ENCODE assay signal across 16 mouse cellular contexts in genomic region chr11:65667348-65667969, GRCm38 (mm10).
DNase-seq lines count a peak whose midpoint lies in the region; ATAC-seq and TF ChIP-seq lines count a peak whose summit lies in the region.
"Had no signal": no experiment of that assay in that cellular context is flagged by ENCODE, and none has a peak within 500 bp of the region (broad histone marks: within the 10 kb centered on the region; RNA-seq: fewer than 3 reads in every experiment).

No protein-coding gene starts in this region.

- ATAC-seq in liver, embryonic 11.5 days (replicated peaks; ENCODE audit: low FRiP score) = no peak
- no peak for ATAC-seq in liver, embryonic 12.5 days
- peak; percentile 46; the same call in 1 of the 2 replicates for ATAC-seq in heart, embryonic 13.5 days (ENCODE audit: extremely low read depth, insufficient number of reproducible peaks, low FRiP score, low TSS enrichment)
- ATAC-seq in stomach, postnatal 0 days (ENCODE audit: low FRiP score, low TSS enrichment) = no peak

- no peak overlapping the region for H3K27ac ChIP-seq in liver, embryonic 11.5 days (ENCODE audit: low read depth, low read length)
- no peak overlapping the region for H3K27ac ChIP-seq in liver, embryonic 12.5 days
- H3K27ac ChIP-seq in heart, embryonic 13.5 days (replicated peaks) = peak overlapping the region; percentile 90
- H3K27ac ChIP-seq in stomach, postnatal 0 days (replicated peaks) = no peak overlapping the region
- H3K27ac ChIP-seq: forebrain, embryonic 12.5 days; midbrain, embryonic 12.5 days had no signal

- no peak for TF ChIP-seq CTCF in stomach, postnatal 0 days (IDR thresholded peaks at IDR 0.05; ENCODE audit: low read depth)

- WGBS in liver, embryonic 11.5 days = 75% methylated on average over 6 of the region's 6 CpGs
- 62% methylated on average over 6 of the region's 6 CpGs for WGBS in liver, embryonic 12.5 days (ENCODE audit: insufficient replicate concordance)
- 22% methylated on average over 6 of the region's 6 CpGs for WGBS in heart, embryonic 13.5 days
- 36% methylated on average over 6 of the region's 6 CpGs for WGBS in stomach, postnatal 0 days

- no peaks in the 10 kb centered on the region for H3K4me1 ChIP-seq in liver, embryonic 11.5 days (replicated peaks; ENCODE audit: control insufficient read depth, insufficient read depth, low read length)
- no peaks in the 10 kb centered on the region for H3K4me1 ChIP-seq in liver, embryonic 12.5 days
- peaks cover 64% of the 10 kb centered on the region for H3K4me1 ChIP-seq in heart, embryonic 13.5 days
- no peaks in the 10 kb centered on the region for H3K4me1 ChIP-seq in stomach, postnatal 0 days (replicated peaks; ENCODE audit: control insufficient read depth, insufficient read depth)
- H3K4me1 ChIP-seq: forebrain, embryonic 12.5 days; midbrain, embryonic 12.5 days had no signal

- no peak overlapping the region for H3K9ac ChIP-seq in liver, embryonic 11.5 days (ENCODE audit: low read depth, low read length)
- H3K9ac ChIP-seq in liver, embryonic 12.5 days = no peak overlapping the region
- H3K9ac ChIP-seq in heart, embryonic 13.5 days = no peak overlapping the region
- H3K9ac ChIP-seq in stomach, postnatal 0 days (ENCODE audit: low read length) = no peak overlapping the region
- H3K9ac ChIP-seq: forebrain, embryonic 12.5 days; midbrain, embryonic 12.5 days had no signal

- no peaks in the 10 kb centered on the region for H3K27me3 ChIP-seq in liver, embryonic 11.5 days (replicated peaks; ENCODE audit: control insufficient read depth, insufficient read depth, low read length)
- peaks cover 7% of the 10 kb centered on the region; the same call in 1 of the 2 replicates for H3K27me3 ChIP-seq in liver, embryonic 12.5 days (replicated peaks)
- H3K27me3 ChIP-seq in heart, embryonic 13.5 days (replicated peaks) = no peaks in the 10 kb centered on the region
- no peaks in the 10 kb centered on the region for H3K27me3 ChIP-seq in stomach, postnatal 0 days (ENCODE audit: control insufficient read depth, insufficient read depth, low read length)
- H3K27me3 ChIP-seq: forebrain, embryonic 12.5 days; midbrain, embryonic 12.5 days had no signal

- no peak overlapping the region for H3K4me2 ChIP-seq in liver, embryonic 11.5 days
- no peak overlapping the region for H3K4me2 ChIP-seq in liver, embryonic 12.5 days
- H3K4me2 ChIP-seq in heart, embryonic 13.5 days = 0 out of 2 replicates have a peak overlapping the region, but pooled peaks have one; percentile 13
- no peak overlapping the region for H3K4me2 ChIP-seq in stomach, postnatal 0 days (replicated peaks; ENCODE audit: low read depth)
- H3K4me2 ChIP-seq: forebrain, embryonic 12.5 days; midbrain, embryonic 12.5 days had no signal

- TF ChIP-seq EP300 in stomach, postnatal 0 days (optimal IDR thresholded peaks at IDR 0.05) = no peak

- no peak overlapping the region for H3K4me3 ChIP-seq in liver, embryonic 11.5 days (ENCODE audit: low read depth, low read length)
- H3K4me3 ChIP-seq in liver, embryonic 12.5 days = no peak overlapping the region
- H3K4me3 ChIP-seq in heart, embryonic 13.5 days = no peak overlapping the region
- H3K4me3 ChIP-seq in stomach, postnatal 0 days (ENCODE audit: low read depth, low read length) = no peak overlapping the region
- H3K4me3 ChIP-seq: forebrain, embryonic 12.5 days; midbrain, embryonic 12.5 days; myocyte had no signal

- H3K36me3 ChIP-seq in liver, embryonic 11.5 days (ENCODE audit: control insufficient read depth, insufficient read depth, low read length) = no peaks in the 10 kb centered on the region
- H3K36me3 ChIP-seq in liver, embryonic 12.5 days = no peaks in the 10 kb centered on the region
- H3K36me3 ChIP-seq in heart, embryonic 13.5 days = no peaks in the 10 kb centered on the region
- no peaks in the 10 kb centered on the region for H3K36me3 ChIP-seq in stomach, postnatal 0 days (ENCODE audit: control insufficient read depth, insufficient read depth, low read length)
- H3K36me3 ChIP-seq: forebrain, embryonic 12.5 days; midbrain, embryonic 12.5 days had no signal

- peak; percentile 10 for DNase-seq in liver, embryonic 11.5 days (ENCODE audit: low spot score)
- DNase-seq in heart, adult 18-20 months = peak; percentile 60 to 63
- DNase-seq in lung, postnatal 14 days = peak; percentile 11
- no peak for DNase-seq in stomach, postnatal 0 days (ENCODE audit: low spot score)
- DNase-seq in layer of hippocampus, adult 9-11 months = no peak
- DNase-seq in urinary bladder, postnatal 14 days (ENCODE audit: low spot score) = no peak
- DNase-seq: cerebellum, adult 9-10 months; gastrocnemius, postnatal 36 days; layer of hippocampus, postnatal 36 days; retina, postnatal 1 day; thymus, adult 18-20 months had no signal

- H3K9me3 ChIP-seq in liver, embryonic 11.5 days (ENCODE audit: control insufficient read depth, low read length) = no peaks in the 10 kb centered on the region
- no peaks in the 10 kb centered on the region for H3K9me3 ChIP-seq in liver, embryonic 12.5 days (replicated peaks)
- H3K9me3 ChIP-seq in heart, embryonic 13.5 days = no peaks in the 10 kb centered on the region
- H3K9me3 ChIP-seq in stomach, postnatal 0 days (ENCODE audit: control insufficient read depth, low read length) = no peaks in the 10 kb centered on the region
- H3K9me3 ChIP-seq: forebrain, embryonic 12.5 days; midbrain, embryonic 12.5 days had no signal

Comparison
In these comparisons a context has a peak if more than half of its experiments do, and no peak if none do; other contexts are left out.
1. DNase-seq: peak in liver, embryonic 11.5 days (single experiment), heart, adult 18-20 months (2 of 2) and lung, postnatal 14 days (single experiment); none in stomach, postnatal 0 days (single experiment), layer of hippocampus, adult 9-11 months (single experiment) and urinary bladder, postnatal 14 days (single experiment).